Mouse (Mus musculus): ENCODE measurements around the gene Robo4. TPM values are rescaled to one million over a fixed set of nuclear protein-coding genes. Genes with fewer than 3 reads are reported as not detected.

The Robo4 gene
- total and polyA plus RNA-seq, 3 experiments: not detected

- Histone ChIP-seq H3K4me1 (ENCODE audit: control insufficient read depth in 1 of 2, insufficient read depth in 2 of 2) (peaks cover 2 to 4% of the 10 kb centered on the region in 2 experiments; a peak in 2 of 4 replicates), H3K9me3 (replicated peaks; ENCODE audit: low read length) (no peaks in the 10 kb centered on the region), H3K79me2 (replicated peaks; ENCODE audit: control insufficient read depth, extremely low read depth, insufficient read depth, poor library complexity, severe bottlenecking) (no peaks in the 10 kb centered on the region), H3K4me2 (ENCODE audit: insufficient read depth, low read depth, poor library complexity, severe bottlenecking) (no peak overlapping the region), H3K9ac (ENCODE audit: insufficient read depth, low read depth) (no peak overlapping the region), H3K27ac (ENCODE audit: insufficient read depth, low read depth) (no peak overlapping the region), H3K4me3 (replicated peaks in 1 of 3; ENCODE audit: low read depth in 2 of 3, low read length in 2 of 3, poor library complexity in 1 of 3) (no peak overlapping the region), H3K36me3 (replicated peaks in 1 of 2; ENCODE audit: control insufficient read depth in 1 of 2, insufficient read depth in 1 of 2, low read length in 1 of 2) (no peaks in the 10 kb centered on the region), H3K27me3 (replicated peaks) (no peaks in the 10 kb centered on the region)
- dilution Hi-C loops (cut with MboI; ENCODE audit: extremely low pct_ligation_motif_present, extremely low pct_unique_long_range_greater_than_20kb, low sequenced_read_pairs): no loop called here
- in situ Hi-C loops (cut with MboI; ENCODE audit: low pct_ligation_motif_present, low pct_unique_long_range_greater_than_20kb, low sequenced_read_pairs): no loop called here
- DNase-seq (ENCODE audit: extremely low read depth): no peak
- TF ChIP-seq NELFE (IDR thresholded peaks at IDR 0.05; ENCODE audit: low read depth, low read length): no peak
- no peak for TF ChIP-seq TCF12 (IDR thresholded peaks at IDR 0.05; ENCODE audit: low read depth, low read length)
- no peak for TF ChIP-seq POLR2A (IDR thresholded peaks at IDR 0.05; ENCODE audit: low read depth, low read length)
- no peak for TF ChIP-seq MYC (IDR thresholded peaks at IDR 0.05; ENCODE audit: low read depth, low read length)
- TF ChIP-seq IRF4 (IDR thresholded peaks at IDR 0.05; ENCODE audit: low read depth, low read length): no peak
Observed at GRCm38 (mm10) chr9:37383161-37383560, 18.5 kb upstream of the Robo4 start.

GRCm38 (mm10) chr9:37384284-37385182 is 17.2 kb upstream of the Robo4 start:
- no peak overlapping the region for H3K4me2 ChIP-seq (ENCODE audit: insufficient read depth, low read depth, poor library complexity, severe bottlenecking)
- dilution Hi-C loops (cut with MboI; ENCODE audit: extremely low pct_ligation_motif_present, extremely low pct_unique_long_range_greater_than_20kb, low sequenced_read_pairs) (no loop called here), in situ Hi-C loops (cut with MboI; ENCODE audit: low pct_ligation_motif_present, low pct_unique_long_range_greater_than_20kb, low sequenced_read_pairs) (no loop called here)
- H3K4me1 ChIP-seq (ENCODE audit: control insufficient read depth in 1 of 2, insufficient read depth in 2 of 2): peaks cover 2 to 4% of the 10 kb centered on the region in 2 experiments; a peak in 2 of 4 replicates
- H3K27ac ChIP-seq (ENCODE audit: insufficient read depth, low read depth): no peak overlapping the region
- no peak overlapping the region for H3K4me3 ChIP-seq (replicated peaks in 1 of 3; ENCODE audit: low read depth in 2 of 3, low read length in 2 of 3, poor library complexity in 1 of 3)
- no peak for DNase-seq (ENCODE audit: extremely low read depth)
- no peaks in the 10 kb centered on the region for H3K36me3 ChIP-seq (replicated peaks in 1 of 2; ENCODE audit: control insufficient read depth in 1 of 2, insufficient read depth in 1 of 2, low read length in 1 of 2)
- TF ChIP-seq MAZ (IDR thresholded peaks at IDR 0.05; ENCODE audit: low read depth, low read length) (no peak), RCOR1 (conservative IDR thresholded peaks at IDR 0.05; ENCODE audit: low read depth, low read length) (no peak), NELFE (IDR thresholded peaks at IDR 0.05; ENCODE audit: low read depth, low read length) (no peak), PAX5 (IDR thresholded peaks at IDR 0.05; ENCODE audit: low read length) (no peak), TBP (conservative IDR thresholded peaks at IDR 0.05; ENCODE audit: low read depth, low read length) (no peak), ZC3H11A (IDR thresholded peaks at IDR 0.05; ENCODE audit: low read depth, low read length) (no peak), CHD2 (IDR thresholded peaks at IDR 0.05; ENCODE audit: low read length) (no peak), CHD1 (IDR thresholded peaks at IDR 0.05; ENCODE audit: low read depth, low read length) (no peak), USF2 (conservative IDR thresholded peaks at IDR 0.05; ENCODE audit: low read depth, low read length) (no peak), ZNF384 (IDR thresholded peaks at IDR 0.05; ENCODE audit: low read depth, low read length) (no peak), MYC (IDR thresholded peaks at IDR 0.05; ENCODE audit: low read depth, low read length) (no peak), NRF1 (IDR thresholded peaks at IDR 0.05; ENCODE audit: low read depth, low read length) (no peak), EP300 (IDR thresholded peaks at IDR 0.05; ENCODE audit: low read length) (no peak)
- H3K9ac ChIP-seq (ENCODE audit: insufficient read depth, low read depth): no peak overlapping the region
- H3K27me3 ChIP-seq (replicated peaks): no peaks in the 10 kb centered on the region
- no peaks in the 10 kb centered on the region for H3K79me2 ChIP-seq (replicated peaks; ENCODE audit: control insufficient read depth, extremely low read depth, insufficient read depth, poor library complexity, severe bottlenecking)
- H3K9me3 ChIP-seq (replicated peaks; ENCODE audit: low read length): no peaks in the 10 kb centered on the region

Data from CH12.LX (cell line).